Mouse (Mus musculus): ENCODE measurements around the gene Mettl8.

DNA sequence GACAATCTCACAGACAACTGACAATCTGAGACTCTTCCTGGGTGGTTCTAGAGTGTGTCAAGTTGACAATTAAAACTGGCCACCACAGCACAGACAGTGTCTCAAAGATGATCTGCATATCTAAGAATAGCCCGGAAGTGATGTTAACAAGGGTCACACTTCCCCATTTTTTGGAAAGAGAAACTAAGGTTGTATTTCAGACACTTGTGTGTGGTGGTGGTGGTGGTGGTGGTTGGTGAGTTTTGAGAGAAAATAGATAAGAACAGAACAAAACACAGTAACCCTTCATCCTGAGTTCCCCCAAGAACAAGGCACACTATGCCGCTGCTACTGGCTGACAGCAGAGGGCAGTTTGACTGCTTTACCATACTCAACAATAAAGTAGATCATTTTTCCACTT is 90.6 kb downstream of the Mettl8 start:
- TF ChIP-seq EP300 (IDR thresholded peaks at IDR 0.05; ENCODE audit: insufficient read depth, low read depth, low read length) (no peak), CTCF (IDR thresholded peaks at IDR 0.05; ENCODE audit: low read depth, low read length) (no peak)

All from ES-Bruce4 (cell line).